Mouse (Mus musculus) gastrocnemius, postnatal 4 days (tissue): ENCODE results near the gene Tmem259. TPM values are rescaled to one million over a fixed set of nuclear protein-coding genes. Genes with fewer than 3 reads are reported as not detected.
A peak's percentile ranks its signal among the peaks of the same experiment; 100 is the strongest.

Experiments used
- DNase-seq, 2 experiments: peaks; one replicate each; pipeline ENCODE4 v3.0.0; 2021 to 2022; ENCODE audit warnings: low spot score in 2 of 2, mixed read lengths in 2 of 2
- total RNA-seq, 2 experiments: library from RNA; stranded (reverse); gene quantifications; 2 replicates each; pipeline ENCODE4 v1.2.3; 2021

The Tmem259 gene
- total RNA-seq, 2 experiments from 2014 or later: 109 to 119 TPM

DNA sequence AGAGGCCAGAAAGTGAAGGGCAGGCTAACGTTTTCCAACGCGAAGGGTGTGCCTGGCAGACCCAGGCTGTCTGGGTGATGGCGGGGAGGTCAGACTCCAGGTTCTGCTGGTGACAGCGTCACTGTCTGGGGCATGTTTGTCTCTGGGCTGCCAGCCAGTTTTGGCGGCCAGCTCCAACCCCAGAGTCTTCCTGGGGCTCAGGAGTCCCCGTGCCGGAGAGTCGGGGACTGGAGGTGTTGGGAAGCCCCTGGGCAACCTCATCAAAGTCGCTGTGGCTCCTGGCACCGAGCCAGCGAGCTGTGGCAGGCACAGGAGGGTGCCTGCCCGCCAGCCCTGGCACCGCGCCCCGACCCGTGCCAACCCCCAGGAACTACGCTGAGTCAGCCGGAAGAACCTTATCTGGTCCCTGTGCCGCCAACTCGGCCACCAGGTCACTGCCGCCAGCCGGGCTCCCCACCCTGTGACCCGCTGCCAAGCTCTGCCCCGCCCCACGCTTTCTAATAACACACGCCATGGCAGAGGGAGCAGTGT, 47.2 kb downstream of the Tmem259 start:
- DNase-seq: peak; percentile 51 to 65

DNA sequence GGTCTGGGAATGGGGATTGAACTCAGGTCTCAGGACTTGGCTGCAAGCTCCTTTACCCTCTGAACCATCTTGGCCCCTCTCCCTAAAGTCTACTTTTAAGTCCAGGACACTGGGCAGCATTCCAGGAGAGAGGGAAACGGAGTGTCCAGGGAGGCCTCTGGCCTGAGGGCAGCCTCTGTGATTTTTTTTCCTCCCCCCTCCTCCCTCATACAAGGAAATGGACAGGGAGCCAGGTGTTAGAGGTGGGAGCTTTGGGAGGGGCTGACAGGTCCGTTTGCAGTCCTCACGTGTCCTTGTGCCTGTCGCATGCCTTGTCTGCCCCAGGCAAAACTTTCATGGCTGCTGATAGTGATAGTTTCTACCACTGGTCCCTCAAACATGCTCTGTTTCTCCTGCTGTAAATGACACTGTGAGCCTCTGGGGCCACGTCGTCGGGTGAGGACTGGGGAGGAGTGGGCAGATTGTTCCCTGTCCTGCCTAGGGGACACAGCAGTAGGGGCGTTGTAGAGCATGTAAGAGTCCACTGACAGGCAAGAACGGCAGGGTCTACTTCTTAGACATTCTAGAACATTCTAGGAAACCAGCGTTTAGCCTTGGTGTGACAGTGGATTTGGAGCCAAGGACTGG, 47.7 kb downstream of the Tmem259 start:
- no peak for DNase-seq

DNA sequence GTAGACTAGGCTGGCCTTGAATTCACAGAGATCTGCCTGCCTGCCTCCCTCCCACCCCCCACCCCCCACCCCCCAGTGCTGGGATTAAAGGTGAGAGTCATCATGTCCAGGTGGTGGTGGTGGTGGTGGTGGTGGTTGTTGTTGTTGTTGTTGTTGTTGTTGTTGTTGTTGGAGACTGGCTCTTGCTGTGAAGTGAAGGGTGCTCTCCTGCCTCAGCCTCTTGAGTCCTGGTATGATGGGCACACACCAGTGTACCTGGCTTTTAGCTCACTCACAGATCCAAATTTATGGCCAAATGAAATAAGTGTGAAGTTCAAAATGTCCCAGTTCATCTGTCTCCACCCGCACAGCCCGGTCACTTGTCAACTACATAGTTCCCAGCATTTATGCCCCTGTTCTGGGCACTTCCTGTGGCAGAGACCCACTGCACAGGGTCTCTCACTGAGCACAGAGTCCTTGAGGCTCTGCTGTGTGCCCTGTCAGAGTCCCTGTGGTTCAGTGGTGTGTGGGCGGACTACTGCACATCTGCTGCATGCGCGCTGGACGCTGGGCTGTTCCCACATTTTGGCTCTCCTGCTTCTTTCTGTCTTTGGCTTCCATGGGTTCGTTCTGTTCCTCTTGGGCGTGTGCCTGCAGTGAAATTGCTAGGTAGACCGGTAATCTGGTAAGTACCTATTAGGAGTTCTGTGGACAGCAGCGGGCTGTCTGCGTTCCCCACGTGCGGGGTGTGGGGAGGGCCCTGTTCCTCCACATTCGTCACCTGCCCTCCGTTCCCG, 49.1 kb downstream of the Tmem259 start:
- DNase-seq: no peak

DNA sequence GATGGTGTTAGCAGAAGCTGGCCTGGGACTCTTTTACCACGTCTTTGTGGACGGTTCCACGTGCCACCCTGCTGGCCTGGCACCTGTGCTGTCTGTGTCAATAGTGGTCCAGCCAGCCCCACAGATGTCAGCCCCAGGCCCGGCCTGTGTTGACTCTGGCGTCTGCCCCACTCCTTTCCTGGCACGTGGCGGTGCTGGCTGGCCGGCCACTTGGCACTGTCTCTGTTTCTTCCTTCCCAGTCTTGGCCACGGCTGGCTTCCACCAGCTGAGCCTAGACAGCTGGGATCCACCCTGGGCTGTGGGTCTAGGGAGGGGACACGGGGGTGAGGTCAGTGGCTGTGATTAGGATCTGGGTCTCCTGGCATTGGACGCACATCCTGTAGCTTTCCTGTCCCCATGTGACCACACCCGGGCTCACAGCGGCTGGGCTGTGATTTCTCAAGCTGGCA, 49.8 kb downstream of the Tmem259 start:
- peak; percentile 85 to 89 for DNase-seq

DNA sequence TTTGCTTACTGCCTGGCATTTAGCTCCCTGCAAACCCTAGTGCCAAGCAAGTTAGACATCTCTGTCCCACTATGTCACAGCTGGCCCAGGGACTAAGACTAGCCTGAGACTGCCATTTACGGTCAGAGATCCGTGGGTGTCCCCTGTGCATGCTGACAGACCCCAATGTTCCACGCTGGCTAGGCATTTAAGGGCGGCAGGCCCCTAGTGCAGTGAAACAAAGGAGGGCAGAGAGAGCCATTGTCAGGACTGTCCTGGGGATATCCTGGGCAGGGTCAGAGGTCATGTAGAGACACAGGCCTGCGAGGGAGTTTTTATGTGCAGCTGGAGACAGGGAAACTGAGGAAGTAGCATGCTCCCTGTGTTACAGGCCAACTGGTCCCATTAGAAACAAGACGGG, 50.3 kb downstream of the Tmem259 start:
- no peak for DNase-seq

DNA sequence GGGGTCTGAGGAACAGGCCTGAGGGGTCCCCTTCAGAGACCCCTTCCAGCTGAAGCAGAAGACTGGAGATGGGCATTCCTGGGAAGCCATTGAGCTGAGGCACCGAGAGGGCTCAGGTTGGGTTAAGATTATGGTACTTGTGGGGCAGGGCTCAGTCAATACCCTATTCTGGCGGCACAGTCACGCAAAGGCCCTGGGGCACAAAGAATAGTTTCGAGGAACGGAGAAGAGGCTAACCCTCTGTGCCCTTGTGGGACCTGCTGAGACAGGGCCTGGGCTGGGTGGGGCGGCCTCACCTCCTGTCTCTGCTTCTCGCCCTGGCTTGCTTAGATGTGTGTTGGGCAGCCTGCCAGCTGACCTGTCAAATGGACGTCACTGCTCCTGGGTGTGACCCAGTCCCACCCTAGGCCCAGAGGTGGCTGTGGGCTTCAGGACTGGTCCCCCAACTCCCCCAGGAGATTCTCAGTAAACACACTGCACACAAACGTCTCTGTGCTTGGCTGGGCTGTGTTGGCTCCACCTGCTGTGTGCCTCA, 50.9 kb downstream of the Tmem259 start:
- no peak for DNase-seq

DNA sequence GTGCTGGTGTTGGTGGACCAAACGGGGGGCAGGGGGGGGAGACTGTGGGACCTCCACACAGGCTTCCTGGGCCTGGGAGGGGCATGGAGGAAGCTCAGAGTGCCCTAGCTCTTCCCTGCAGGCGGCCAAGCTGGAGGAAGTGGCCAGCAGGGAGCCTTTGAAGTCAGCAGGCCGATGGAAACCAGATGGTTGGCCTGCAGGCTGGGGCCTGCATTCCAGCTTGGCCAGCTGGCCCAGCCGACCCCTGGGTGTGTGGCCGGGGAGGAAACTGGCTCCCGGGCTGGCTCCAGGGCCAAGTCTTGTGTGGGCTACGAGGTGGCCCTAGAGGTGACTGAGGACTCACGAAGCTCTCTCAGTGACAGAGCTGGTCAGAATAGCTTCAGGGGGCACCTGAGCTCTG, 51.4 kb downstream of the Tmem259 start:
- peak; percentile 76 to 87 for DNase-seq

DNA sequence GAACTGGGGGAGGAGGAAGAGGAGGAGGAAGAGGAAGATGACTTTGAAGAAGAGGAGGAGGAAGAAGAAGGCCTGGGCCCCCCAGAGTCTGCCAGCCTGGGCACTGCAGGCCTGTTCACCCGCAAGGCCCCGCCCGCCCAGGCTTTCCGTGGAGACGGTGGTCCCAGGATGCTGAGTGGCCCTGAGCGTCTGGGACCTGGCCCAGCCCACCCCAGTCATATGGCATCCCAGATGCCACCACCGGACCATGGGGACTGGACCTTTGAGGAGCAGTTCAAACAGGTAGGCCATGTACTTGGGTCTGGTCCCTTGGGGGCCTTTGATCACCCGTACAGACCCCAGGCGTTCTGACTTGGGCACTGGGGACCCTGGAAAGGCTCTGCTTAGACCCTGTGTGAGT, 52.3 kb downstream of the Tmem259 start:
- no peak for DNase-seq

DNA sequence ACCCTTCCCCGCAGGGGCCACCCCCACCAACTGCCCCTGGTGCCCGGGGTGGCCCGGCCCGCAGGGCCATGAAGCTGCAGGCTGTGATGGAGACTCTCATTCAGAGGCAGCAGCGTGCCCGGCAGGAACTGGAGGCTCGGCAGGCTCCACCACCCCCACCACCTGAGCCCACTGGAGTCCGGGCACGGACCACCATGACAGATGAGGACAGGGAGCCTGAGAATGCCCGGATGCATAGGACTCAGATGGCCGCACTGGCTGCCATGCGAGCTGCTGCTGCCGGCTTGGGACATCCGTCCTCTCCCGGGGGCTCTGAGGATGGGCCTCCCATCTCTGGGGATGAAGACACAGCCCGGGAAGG, 53.3 kb downstream of the Tmem259 start:
- no peak for DNase-seq

DNA sequence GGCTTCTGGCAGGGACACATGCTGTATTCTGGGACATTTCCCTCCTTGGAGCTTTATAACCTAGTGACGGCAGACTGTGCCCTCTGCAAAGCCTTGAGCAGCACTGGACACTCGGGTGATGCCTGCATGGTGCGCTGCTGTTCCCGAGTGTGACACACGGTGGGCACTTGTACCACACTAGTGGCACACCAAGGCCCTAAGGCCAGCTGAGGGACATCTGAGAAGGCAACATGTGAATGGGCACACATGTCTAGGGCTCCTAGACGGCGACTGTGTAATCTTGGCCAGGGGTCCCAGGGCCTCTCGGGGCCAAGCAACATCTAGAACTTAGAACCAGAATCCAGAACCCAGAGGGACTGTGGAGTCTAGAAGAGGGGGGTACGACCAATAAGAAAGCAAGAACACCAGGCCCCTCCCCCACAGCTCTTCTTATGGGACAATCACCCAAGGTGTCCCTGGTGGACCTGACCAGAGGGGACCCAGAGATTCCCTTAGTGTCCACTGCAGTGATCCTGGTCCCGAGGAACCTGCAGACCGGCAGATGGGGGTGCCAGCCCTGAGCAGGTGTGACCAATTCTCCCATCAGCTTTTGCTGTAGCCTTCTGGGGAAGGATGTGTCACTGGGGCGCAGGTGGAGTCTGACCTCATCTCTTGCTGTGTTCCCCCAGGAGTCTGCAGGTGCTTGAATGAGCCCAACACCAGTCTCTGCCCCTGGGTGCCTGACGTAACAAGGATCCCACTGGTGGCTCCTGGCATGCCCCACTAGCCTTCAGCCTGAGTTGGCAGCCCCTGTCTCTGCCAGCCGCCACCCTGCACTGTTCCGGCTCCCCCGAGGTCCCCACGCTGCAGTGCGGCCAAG, 53.9 kb downstream of the Tmem259 start:
- DNase-seq: no peak

DNA sequence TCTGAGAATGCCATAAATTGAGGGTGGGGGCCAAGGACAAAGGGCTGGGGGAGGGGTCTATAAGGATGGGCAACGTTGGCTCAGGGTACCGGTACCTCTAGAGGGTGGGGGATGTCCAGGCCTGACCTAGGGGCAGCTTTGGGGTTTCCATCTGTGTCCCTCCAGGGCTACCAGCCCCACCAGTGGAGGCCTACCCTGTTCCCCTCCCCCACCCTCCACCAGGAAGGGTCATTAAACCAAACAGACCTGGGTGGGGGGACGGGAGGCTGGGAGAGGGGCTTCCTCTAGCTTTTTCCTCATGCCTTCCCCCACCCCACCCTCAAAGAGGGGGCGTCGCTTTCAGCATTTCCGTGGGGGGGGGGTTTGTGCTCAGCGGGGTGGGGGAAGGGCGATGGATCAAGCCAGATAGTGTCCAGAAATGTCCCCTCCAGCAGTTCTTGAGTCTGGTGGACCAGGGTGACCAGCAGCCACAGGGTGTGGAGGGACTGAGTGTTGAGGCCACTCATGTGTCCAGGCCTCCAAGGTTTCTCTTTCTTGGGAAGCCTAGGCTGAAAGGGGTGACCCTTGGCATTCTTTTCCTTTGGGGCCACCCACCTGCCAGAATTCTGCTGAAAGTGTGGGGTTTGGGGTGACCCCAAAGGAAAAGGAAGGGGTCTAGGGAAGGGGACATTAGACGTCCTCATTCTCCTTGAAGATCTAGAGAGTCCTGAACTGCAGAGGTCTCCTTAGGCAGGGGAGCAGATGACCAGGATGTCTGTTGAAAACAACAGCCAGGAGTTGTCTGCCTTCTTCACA, 55.0 kb downstream of the Tmem259 start:
- DNase-seq: no peak

DNA sequence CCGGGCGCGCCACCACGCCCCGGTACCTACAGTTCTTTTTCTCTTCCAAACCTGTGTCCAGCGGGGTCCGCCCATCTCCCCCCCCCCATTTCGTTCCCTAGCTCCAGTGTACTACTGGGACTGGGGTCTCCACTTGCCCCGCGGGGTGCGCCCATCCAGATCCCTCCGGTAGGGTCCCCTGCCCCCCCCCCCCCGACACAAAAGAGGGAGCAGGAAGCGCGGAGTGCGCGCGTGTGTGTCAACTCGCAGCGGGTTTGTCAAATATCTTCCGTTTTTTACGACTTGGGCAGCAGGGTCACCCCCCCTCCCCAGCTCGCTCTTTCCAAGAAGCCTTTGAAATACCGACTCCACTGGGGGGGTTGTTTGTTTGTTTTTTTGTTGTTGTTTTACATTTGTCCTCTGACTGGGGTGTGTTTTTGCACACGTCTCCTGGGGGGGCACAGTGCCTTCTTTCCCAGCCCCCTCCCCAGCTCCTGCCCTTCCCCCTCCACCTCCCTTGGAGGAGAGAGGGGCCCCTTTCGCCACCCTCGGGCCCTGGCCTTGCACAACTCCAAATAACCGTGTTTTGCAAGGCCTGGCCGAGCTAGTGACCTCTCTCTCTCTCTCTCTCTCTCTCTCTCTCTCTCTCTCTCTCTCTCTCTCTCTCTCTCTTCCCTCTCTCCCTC, 56.0 kb downstream of the Tmem259 start:
- no peak for DNase-seq

DNA sequence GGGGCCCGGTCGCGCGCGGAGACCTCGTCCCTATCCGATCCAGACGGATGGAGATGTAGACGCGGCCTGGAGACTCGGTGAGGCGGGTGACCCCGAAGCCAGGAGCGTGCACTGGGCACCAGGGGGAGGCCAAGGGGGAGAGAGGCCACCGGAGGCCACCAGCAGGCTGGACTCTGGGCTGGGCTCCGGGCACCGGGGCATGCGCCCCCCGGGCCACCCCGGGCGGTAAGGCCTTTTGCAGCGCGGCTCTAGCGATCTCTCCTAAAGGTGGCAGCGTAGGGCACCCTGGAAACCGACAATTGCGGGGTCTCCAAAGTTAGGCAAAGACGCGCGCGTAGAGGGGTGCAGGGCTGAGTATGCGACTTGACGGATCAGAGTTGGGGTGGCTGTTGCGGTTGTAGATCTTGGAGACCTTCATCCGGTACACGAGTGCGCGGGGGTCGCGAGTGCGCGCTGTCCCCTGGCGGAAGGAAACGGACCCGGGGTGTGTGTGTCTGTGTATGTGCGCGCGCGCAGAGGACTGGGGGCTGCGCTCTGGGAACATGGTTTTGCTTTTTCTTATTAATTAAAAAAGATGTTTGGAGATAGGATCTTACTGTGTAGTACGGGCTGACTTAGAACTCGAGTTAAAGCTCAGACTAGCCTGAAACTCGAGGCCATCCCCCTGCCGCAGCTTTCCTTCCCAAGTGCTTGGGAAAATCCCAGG, 56.7 kb downstream of the Tmem259 start:
- DNase-seq: peak in 1 of 2 experiments; percentile 52

DNA sequence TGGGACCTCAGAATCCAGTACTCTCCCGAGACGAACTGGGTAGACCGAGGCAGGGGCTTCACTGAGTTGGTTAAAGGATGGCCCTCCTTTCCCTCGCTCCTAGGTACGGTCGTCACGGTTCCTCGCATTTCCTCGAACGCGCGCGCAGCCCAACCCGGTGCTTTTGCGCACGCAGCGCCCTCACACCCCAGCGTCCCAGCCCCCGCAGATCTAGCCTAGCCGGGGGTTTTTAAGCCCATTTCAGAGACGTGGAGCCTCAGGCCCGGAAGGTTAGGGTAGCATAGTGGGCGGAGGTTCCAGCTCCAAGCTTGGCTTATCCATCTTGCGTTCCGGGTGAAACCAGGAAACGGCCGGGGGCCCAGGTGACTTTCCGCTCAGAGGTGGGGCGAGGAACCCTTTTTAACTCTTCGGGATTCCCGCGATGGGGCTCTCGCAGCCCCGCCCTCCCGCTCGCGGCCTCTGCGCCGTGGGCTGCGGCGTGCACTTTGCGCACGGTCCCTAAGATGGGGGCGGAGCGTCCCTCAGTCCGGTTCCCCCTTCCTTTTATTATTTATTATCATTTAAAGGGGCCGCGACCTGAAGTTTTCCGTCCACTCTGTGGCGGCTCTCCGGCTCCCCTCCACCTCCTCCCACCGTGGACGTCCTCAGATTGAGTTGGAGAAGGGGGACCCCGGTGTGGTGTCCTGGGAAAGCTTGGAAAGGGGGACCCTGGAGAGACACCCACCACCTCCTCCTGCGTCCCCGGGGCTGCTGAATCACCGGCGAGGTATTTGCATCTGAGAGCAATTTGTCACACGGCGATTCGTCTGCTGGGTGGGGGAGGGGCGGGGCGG, 57.4 kb downstream of the Tmem259 start, which contains the start of gene Arid3a:
TSS of gene Arid3a (plus strand) at position 553 of the 833 bp plus-strand sequence.
- peak; percentile 62 to 86 for DNase-seq

DNA sequence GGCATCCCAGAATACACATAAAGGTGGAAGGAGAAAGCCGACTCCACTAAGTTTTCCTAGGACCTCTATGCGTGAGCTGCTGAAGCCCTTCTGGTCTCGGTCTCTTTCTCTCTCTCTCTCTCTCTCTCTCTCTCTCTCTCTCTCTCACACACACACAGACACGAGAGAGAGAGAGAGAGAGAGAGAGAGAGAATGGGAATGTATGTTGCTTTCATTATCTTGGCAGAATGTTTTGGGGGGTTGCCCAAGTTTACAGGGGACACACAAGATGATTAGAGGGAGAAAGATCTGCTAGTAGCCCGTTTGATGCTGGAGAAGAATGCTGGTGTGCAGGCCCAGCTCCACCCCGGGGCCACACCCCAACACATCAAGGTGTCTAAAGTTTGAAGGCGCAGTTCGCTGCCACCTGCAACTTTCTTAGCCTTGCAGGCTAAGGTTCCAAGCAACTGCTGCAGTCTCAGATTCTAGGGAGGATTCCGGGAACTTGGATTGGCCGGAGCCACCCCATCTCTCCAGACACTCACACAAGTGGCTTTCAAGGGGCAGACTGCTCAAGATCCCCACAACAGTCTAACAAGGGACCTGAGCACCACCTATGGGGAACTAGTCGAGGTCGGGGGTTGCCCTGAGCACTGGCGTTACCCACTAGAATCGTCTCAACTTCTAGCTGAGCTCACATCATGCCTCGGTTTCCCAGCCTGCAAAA, 58.2 kb downstream of the Tmem259 start:
- no peak for DNase-seq

DNA sequence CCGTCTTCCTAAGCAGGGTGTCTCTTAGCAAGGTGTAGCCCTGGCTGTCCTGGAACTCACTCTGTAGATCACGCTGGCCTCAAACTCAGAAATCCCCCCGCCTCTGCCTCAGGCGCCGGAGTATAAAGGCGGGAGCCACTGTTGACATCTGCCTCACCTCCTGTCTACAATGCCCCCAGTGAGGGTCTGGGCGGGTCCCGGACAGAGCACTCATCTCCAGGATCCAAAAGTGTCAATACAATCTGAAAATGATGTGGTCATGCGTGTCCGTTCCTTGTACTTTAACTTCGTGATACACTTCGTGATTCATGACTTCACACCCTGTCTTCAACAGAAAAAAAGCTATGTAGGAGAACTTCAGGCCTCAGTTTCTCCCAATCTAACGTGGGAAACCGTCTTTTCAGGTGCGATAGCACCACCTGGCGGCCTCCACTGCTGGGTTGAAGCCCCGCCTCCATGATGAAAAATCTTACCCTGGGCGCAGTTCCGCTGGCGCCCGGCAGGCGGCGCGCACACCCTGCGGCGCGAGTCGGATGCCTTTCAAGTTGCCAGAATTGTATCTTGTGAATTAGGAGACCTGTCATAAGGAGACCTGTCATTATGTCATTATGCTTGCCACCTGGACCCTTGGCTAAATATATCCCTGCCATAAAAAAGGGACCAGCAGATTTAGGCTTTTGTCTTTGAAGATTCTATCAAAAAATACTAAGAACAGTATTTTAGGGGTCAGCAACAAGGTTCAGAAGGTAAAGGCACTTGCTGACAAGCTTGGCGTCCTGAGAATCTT, 58.9 kb downstream of the Tmem259 start:
- DNase-seq: peak; percentile 88 to 89
